Mouse (Mus musculus) thymus, adult 2 months (tissue): Measurements from ENCODE around the gene Foxk1. TPM values are rescaled to one million over a fixed set of nuclear protein-coding genes. Genes with fewer than 3 reads are reported as not detected.

ENCODE experiments used
- DNase-seq: peaks from one replicate; pipeline ENCODE4 v3.0.0; 2021
- H3K27ac ChIP-seq: fragments of 200-500 bp; 2 replicates; pipeline ENCODE4 v1.5.1; 2012; ENCODE audit warnings: low read length, control low read depth; ENCODE audit not compliant: control insufficient read depth, insufficient read depth
- H3K27me3 ChIP-seq: fragments of 200-500 bp; 2 replicates; pipeline ENCODE4 v1.6.1; 2012; ENCODE audit warnings: mild to moderate bottlenecking, low read length, moderate library complexity, mixed read lengths; ENCODE audit not compliant: control insufficient read depth, insufficient read depth
- H3K36me3 ChIP-seq: fragments of 200-500 bp; 2 replicates; pipeline ENCODE4 v1.6.1; 2012; ENCODE audit warnings: mild to moderate bottlenecking, low read length, moderate library complexity; ENCODE audit not compliant: control insufficient read depth, insufficient read depth
- H3K4me1 ChIP-seq: fragments of 200-500 bp; replicated peaks from 2 replicates; pipeline ENCODE4 v1.6.1; 2012; ENCODE audit warnings: low read length; ENCODE audit not compliant: control insufficient read depth, insufficient read depth
- H3K4me3 ChIP-seq: fragments of 200-500 bp; 2 replicates; pipeline ENCODE4 v1.5.1; 2012; ENCODE audit warnings: mild to moderate bottlenecking, low read length, control low read depth, moderate library complexity; ENCODE audit not compliant: control insufficient read depth, insufficient read depth
- CTCF ChIP-seq: fragments of 200-500 bp; IDR thresholded peaks from 2 replicates; pipeline ENCODE4 v1.5.1; 2012; ENCODE audit warnings: mild to moderate bottlenecking, control low read depth, low read length, moderate library complexity, borderline replicate concordance; ENCODE audit not compliant: control insufficient read depth, poor library complexity, insufficient read depth; ENCODE audit errors: extremely low read depth
- POLR2A ChIP-seq: fragments of 200-500 bp; IDR thresholded peaks from 2 replicates; pipeline ENCODE4 v1.6.1; 2012; ENCODE audit warnings: mild to moderate bottlenecking, low read length, control low read depth, moderate library complexity; ENCODE audit not compliant: control insufficient read depth, poor library complexity, insufficient read depth; ENCODE audit errors: extremely low read depth
- WGBS: fragments of 180-500 bp; shearing (Covaris S2); methylation state at CpG from one replicate; pipeline ENCODE4 v1.1.7; 2018; 5-methylcytosine and 5-hydroxymethylcytosine counted together
- polyA plus RNA-seq: library from polyadenylated mRNA; depleted of rRNA; stranded (reverse); fragments of >200 nt; gene quantifications from 2 replicates; pipeline ENCODE4 v1.2.3, GENCODE M21; 2012

Gene Foxk1
- polyA plus RNA-seq, 1 experiment, result 27.9 TPM

GRCm38 (mm10) chr5:142386329-142386728 lies 15.0 kb upstream of the Foxk1 start:
- Histone ChIP-seq H3K4me3 (no peak overlapping the region), H3K27me3 (no peaks in the 10 kb centered on the region), H3K36me3 (no peaks in the 10 kb centered on the region), H3K27ac (no peak overlapping the region), H3K4me1 (peaks cover 8% of the 10 kb centered on the region)
- 88% methylated on average over 6 of the region's 6 CpGs for WGBS
- TF ChIP-seq CTCF (no peak), POLR2A (no peak)
- DNase-seq, result no peak

- peaks cover 11% of the 10 kb centered on the region for H3K4me1 ChIP-seq
- no peak overlapping the region for H3K4me3 ChIP-seq
- DNase-seq, result no peak
- TF ChIP-seq POLR2A, result no peak
- TF ChIP-seq CTCF, result no peak
- no peaks in the 10 kb centered on the region for H3K27me3 ChIP-seq
- H3K36me3 ChIP-seq, result no peaks in the 10 kb centered on the region
- H3K27ac ChIP-seq, result no peak overlapping the region
- WGBS, result 66% methylated on average over 17 of the region's 17 CpGs
These were observed 14.3 kb upstream of the Foxk1 start for GRCm38 (mm10) chr5:142386784-142387680.

- Histone ChIP-seq H3K4me3 (no peak overlapping the region), H3K27me3 (no peaks in the 10 kb centered on the region), H3K27ac (no peak overlapping the region), H3K4me1 (peaks cover 11% of the 10 kb centered on the region), H3K36me3 (no peaks in the 10 kb centered on the region)
- DNase-seq, result peak; percentile 27
- TF ChIP-seq CTCF (no peak), POLR2A (no peak)
- 91% methylated on average over 4 of the region's 4 CpGs for WGBS
These were observed 13.6 kb upstream of the Foxk1 start for GRCm38 (mm10) chr5:142387716-142388115.

- 64% methylated on average over 5 of the region's 5 CpGs for WGBS
These were observed 9.6 kb upstream of the Foxk1 start for GRCm38 (mm10) chr5:142391691-142392090.

GRCm38 (mm10) chr5:142394602-142395252 lies 6.6 kb upstream of the Foxk1 start:
- no peaks in the 10 kb centered on the region for H3K36me3 ChIP-seq
- H3K27ac ChIP-seq, result no peak overlapping the region
- no peak for DNase-seq
- 0 out of 2 replicates have a peak, but pooled peaks cover 3% of the 10 kb centered on the region for H3K4me1 ChIP-seq
- H3K27me3 ChIP-seq, result no peaks in the 10 kb centered on the region
- WGBS, result 93% methylated on average over 6 of the region's 6 CpGs
- H3K4me3 ChIP-seq, result no peak overlapping the region
- TF ChIP-seq CTCF (no peak), POLR2A (no peak)

More at GRCm38 (mm10) chr5:142391691-142392090, 9.6 kb upstream of the Foxk1 start:
- no peak overlapping the region for H3K4me3 ChIP-seq
- H3K27me3 ChIP-seq, result no peaks in the 10 kb centered on the region
- no peak for TF ChIP-seq POLR2A
- no peak for TF ChIP-seq CTCF
- H3K27ac ChIP-seq, result no peak overlapping the region
- DNase-seq, result no peak
- H3K4me1 ChIP-seq, result peaks cover 7% of the 10 kb centered on the region; the same call in 1 of the 2 replicates
- H3K36me3 ChIP-seq, result no peaks in the 10 kb centered on the region

GRCm38 (mm10) chr5:142395909-142396308 lies 5.4 kb upstream of the Foxk1 start:
- Histone ChIP-seq H3K27ac (no peak overlapping the region), H3K36me3 (no peaks in the 10 kb centered on the region), H3K4me1 (peaks cover 12% of the 10 kb centered on the region), H3K27me3 (no peaks in the 10 kb centered on the region), H3K4me3 (no peak overlapping the region)
- TF ChIP-seq CTCF (no peak), POLR2A (no peak)
- DNase-seq, result no peak
- 89% methylated on average over 5 of the region's 5 CpGs for WGBS
